Mouse (Mus musculus): ENCODE results near the gene Abr. TPM values are rescaled to one million over a fixed set of nuclear protein-coding genes. Genes with fewer than 3 reads are reported as not detected.

Abr gene
- polyA plus RNA-seq, 1 experiment, result 215 TPM

DNA sequence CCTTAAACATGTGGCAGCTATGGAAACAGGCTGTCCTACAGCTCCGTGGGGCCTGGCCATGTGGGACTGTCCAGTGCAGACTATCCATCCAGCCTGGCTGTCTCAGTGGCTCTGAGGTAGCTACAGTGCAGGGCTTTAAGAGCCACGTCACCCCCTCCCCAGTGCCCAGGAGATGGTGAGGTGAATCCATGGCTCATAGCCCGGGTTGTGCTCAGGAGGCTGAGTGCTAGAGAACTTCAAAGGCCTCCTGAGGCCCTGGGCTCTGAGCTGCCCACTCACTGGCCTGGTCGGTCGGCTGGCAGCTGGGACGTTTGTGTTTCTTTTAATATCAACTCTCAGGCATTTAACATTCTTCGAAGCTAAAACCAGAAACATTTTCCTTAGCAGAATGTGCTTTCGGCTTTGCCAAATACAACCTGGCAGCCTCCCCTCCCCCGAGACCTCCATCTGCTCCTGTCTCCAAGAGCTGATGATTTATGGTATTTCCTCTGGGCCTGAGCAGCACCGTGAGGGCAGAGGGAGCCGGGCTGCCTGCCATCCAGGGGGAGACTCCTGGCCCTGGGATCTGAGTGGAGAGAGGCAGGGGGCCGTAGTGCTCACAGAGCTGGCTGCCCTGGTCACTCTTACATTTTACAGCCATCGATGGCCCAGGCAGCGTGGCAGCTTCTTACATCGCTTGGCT is 172.5 kb downstream of the Abr start:
- DNase-seq (ENCODE audit: low read depth), result peak; percentile 91
- TF ChIP-seq POLR2A (IDR thresholded peaks at IDR 0.05; ENCODE audit: borderline replicate concordance, extremely low read depth, insufficient read depth, insufficient read length, poor library complexity, severe bottlenecking), result no peak
- TF ChIP-seq CTCF (IDR thresholded peaks at IDR 0.05; ENCODE audit: borderline replicate concordance, extremely low read depth, insufficient read depth, insufficient read length), result no peak

DNA sequence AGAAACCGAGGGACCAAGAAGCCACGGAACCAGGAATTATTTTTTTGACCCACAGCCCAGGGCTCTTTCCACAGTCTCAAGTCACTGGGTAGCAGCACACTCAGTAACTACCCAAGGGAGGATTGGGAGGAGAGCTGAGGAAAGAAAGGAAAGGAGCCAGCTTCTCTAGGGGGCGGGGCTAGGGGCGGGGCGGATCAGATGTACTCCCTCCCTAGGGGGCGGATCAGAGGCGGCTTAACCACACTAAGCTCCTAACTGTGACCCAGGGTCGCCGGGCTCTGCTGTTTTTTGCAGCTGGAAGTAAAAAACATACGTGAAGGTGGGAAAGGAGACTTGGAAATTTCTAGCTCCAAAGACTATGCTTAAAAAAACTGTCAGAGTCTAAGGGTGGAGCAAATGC is 175.9 kb downstream of the Abr start:
- TF ChIP-seq CTCF (IDR thresholded peaks at IDR 0.05; ENCODE audit: borderline replicate concordance, extremely low read depth, insufficient read depth, insufficient read length) (no peak), POLR2A (IDR thresholded peaks at IDR 0.05; ENCODE audit: borderline replicate concordance, extremely low read depth, insufficient read depth, insufficient read length, poor library complexity, severe bottlenecking) (no peak)
- DNase-seq (ENCODE audit: low read depth), result peak; percentile 71

DNA sequence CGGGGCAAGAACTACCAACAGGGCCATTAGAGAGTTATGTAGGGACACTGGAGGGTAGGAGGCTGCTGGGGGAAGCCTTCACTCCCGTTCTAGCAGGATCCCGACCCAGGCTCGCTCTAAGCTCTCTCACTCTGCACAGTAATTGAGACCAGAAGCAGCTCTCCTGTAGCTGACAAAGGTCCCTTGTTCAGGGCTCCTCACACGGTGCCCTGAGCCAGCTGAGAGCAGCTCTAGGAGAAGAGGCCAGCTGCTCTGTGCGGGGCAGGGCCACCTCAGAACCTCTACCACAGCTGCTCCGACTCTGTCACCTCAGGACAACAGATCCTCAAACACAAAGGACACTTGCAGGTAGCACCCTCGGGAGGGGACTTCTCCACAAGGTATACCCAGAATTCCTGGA is 176.7 kb downstream of the Abr start:
- TF ChIP-seq POLR2A (IDR thresholded peaks at IDR 0.05; ENCODE audit: borderline replicate concordance, extremely low read depth, insufficient read depth, insufficient read length, poor library complexity, severe bottlenecking), result no peak
- TF ChIP-seq CTCF (IDR thresholded peaks at IDR 0.05; ENCODE audit: borderline replicate concordance, extremely low read depth, insufficient read depth, insufficient read length), result no peak

DNA sequence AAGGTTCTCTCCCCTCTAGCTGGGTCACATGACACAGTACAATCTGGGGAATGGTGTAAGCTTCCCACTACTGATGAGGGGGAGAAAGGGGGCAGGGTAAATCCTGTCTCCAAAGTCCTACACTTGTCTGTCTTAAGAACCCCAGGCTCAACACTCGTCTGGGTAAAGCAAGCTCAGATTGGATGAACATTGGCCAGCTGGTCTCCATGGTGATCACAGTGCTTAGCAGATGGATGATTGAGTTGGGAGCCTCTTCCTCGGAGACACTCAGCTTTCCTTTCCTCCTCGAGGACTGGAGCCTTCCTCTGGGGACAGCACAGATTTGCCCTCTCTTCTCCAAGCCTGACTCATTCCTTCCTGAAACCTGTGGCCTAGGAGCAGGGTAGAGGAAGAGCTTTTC is 182.4 kb downstream of the Abr start:
- DNase-seq (ENCODE audit: low read depth), result peak; percentile 79
- TF ChIP-seq POLR2A (IDR thresholded peaks at IDR 0.05; ENCODE audit: borderline replicate concordance, extremely low read depth, insufficient read depth, insufficient read length, poor library complexity, severe bottlenecking) (no peak), CTCF (IDR thresholded peaks at IDR 0.05; ENCODE audit: borderline replicate concordance, extremely low read depth, insufficient read depth, insufficient read length) (no peak)

More for the DNA sequence above, 176.7 kb downstream of the Abr start:
- DNase-seq (ENCODE audit: low read depth), result peak; percentile 24

DNA sequence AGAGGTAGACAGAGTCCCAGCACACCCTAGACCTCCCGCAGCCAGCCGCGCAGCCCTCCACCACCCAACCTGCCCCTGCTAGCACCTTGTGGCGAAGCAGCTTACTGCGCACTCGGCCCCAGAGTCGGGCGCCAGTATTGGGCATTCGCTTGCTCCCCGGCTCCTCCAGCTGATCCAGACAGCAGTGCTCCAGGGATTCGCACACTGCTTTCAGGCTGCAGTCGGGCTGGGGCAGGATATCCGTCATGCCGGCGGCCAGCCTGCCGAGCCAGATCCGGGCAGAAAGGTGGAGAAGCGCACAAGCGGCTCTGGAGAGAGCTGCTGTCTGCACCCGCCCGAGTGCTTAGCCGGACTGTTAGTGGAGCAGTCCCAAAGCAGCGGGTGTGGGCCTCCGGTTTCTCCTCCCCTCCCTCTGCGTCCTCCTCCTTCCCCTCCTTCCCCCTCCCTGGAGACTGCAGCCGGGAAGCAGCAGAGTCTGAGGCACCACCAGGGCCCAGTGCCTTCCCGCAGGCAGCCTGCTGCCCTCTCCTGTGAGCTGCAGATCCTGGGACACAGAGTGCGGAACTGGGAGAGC is 185.2 kb downstream of the Abr start:
- TF ChIP-seq POLR2A (IDR thresholded peaks at IDR 0.05; ENCODE audit: borderline replicate concordance, extremely low read depth, insufficient read depth, insufficient read length, poor library complexity, severe bottlenecking) (no peak), CTCF (IDR thresholded peaks at IDR 0.05; ENCODE audit: borderline replicate concordance, extremely low read depth, insufficient read depth, insufficient read length) (peak; percentile 22; the same call in 1 of the 2 replicates)
- peak; percentile 58 for DNase-seq (ENCODE audit: low read depth)

DNA sequence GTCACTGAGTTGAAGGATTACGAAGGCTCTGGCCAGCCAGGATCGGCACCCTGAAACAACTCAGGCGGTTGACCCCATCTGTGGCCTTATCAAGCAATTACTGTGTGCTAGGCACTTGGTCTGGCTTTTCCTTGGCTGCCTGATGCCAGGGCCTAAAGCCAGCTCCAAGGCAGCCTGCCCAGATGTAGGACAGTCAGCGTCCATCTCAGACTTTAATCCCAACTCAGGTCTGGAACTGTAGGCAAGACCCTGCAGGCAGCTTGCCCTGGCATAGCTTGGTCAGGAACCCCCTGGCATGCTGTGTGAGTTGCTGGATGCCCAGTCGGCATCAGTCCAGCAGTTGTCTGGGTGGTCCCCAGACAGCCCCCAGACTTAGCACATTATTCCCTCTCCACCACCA is 186.1 kb downstream of the Abr start:
- no peak for DNase-seq (ENCODE audit: low read depth)
- TF ChIP-seq CTCF (IDR thresholded peaks at IDR 0.05; ENCODE audit: borderline replicate concordance, extremely low read depth, insufficient read depth, insufficient read length), result no peak
- TF ChIP-seq POLR2A (IDR thresholded peaks at IDR 0.05; ENCODE audit: borderline replicate concordance, extremely low read depth, insufficient read depth, insufficient read length, poor library complexity, severe bottlenecking), result no peak

DNA sequence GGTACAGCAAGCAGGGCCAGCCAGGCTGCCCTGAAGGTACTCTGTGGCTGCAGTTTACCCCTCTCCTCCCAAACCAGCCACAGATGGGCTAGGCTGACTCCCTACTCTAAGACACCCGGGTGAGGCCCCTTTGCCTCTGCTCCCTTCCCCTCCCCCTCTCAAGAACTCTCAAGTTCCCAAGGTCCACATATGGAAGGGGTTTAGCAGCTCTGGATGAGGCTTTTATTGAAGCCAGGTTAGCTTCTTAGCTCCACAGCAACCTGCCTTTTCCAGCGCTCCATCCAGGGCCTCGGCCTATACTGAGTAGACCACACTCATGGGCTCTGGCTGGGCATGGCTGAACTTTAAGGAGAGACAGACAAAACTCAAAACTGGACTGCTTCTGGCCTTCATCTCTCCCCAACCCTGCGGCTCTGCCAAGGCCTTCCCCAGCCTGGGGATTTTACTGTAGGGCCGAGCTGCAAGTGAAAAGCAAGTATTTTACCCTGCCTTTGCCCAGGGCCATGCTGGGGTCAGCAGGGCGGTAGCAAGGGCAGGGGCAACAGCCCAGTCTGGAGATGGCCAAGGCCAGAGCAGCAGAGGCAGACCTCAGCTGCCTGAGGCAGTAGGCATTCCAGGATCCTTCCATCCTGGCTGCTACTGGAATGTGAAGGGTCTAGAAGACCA is 192.0 kb downstream of the Abr start:
- TF ChIP-seq POLR2A (IDR thresholded peaks at IDR 0.05; ENCODE audit: borderline replicate concordance, extremely low read depth, insufficient read depth, insufficient read length, poor library complexity, severe bottlenecking) (no peak), CTCF (IDR thresholded peaks at IDR 0.05; ENCODE audit: borderline replicate concordance, extremely low read depth, insufficient read depth, insufficient read length) (no peak)
- no peak for DNase-seq (ENCODE audit: low read depth)

DNA sequence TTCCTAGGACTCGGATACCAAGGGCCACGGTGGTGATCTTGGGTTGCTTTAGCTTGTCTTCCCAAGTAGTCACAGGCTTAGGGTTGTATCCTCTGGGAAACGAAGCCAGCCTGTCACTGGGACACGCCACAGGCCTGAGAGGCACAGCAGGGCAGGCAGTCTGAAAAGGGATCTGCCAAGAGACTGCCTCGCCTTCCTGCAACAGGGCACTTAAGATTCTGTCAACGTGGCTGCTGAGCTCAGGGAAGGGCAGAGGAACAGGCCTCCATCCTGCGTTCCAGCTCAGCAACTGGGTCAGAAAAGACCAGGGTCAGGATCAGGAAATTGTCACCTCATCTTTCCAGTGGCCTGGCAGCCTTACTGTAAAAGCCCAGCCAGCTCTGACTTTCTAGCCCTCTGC is 192.6 kb downstream of the Abr start:
- TF ChIP-seq POLR2A (IDR thresholded peaks at IDR 0.05; ENCODE audit: borderline replicate concordance, extremely low read depth, insufficient read depth, insufficient read length, poor library complexity, severe bottlenecking) (no peak), CTCF (IDR thresholded peaks at IDR 0.05; ENCODE audit: borderline replicate concordance, extremely low read depth, insufficient read depth, insufficient read length) (no peak)
- no peak for DNase-seq (ENCODE audit: low read depth)

DNA sequence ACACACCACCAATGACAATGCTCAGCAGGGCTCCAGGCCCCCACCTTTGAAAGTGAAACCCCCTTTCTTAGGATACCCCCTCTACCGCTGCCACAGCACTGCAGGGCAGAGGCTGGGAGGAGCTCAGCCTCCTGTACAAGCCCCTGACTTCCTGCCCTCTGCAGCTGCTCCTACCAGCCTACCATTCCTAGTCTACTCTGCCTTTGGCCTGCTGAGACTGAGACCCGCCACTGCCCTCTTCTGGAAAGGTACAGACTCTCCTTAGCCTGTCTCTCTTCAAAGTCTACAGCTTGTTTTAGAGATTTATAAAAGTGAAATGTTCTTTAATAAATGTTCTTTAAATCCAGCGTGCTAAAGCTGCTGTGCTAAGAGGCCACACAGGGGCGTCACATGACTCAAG is 193.1 kb downstream of the Abr start:
- TF ChIP-seq POLR2A (IDR thresholded peaks at IDR 0.05; ENCODE audit: borderline replicate concordance, extremely low read depth, insufficient read depth, insufficient read length, poor library complexity, severe bottlenecking) (no peak), CTCF (IDR thresholded peaks at IDR 0.05; ENCODE audit: borderline replicate concordance, extremely low read depth, insufficient read depth, insufficient read length) (no peak)
- DNase-seq (ENCODE audit: low read depth), result no peak

DNA sequence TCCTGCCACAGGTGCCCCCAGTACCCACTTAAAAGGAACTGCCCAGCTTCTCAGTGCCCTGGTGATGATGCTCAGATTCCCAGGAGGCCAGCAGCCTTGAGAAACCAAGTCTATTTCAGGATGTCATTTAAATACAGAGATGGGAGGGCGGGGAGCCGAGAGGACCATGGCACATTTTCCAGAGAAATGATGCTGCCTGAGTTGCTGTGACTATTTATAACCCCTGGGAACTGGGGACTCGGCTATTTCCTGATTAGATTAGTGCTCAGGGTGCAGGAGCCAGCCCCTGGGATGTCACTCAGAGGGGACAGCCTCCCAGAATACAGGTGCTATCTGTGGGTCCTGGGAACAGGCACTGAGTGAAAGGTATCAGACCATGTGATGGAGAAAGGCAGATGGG is 194.3 kb downstream of the Abr start:
- TF ChIP-seq POLR2A (IDR thresholded peaks at IDR 0.05; ENCODE audit: borderline replicate concordance, extremely low read depth, insufficient read depth, insufficient read length, poor library complexity, severe bottlenecking), result no peak
- no peak for TF ChIP-seq CTCF (IDR thresholded peaks at IDR 0.05; ENCODE audit: borderline replicate concordance, extremely low read depth, insufficient read depth, insufficient read length)

DNA sequence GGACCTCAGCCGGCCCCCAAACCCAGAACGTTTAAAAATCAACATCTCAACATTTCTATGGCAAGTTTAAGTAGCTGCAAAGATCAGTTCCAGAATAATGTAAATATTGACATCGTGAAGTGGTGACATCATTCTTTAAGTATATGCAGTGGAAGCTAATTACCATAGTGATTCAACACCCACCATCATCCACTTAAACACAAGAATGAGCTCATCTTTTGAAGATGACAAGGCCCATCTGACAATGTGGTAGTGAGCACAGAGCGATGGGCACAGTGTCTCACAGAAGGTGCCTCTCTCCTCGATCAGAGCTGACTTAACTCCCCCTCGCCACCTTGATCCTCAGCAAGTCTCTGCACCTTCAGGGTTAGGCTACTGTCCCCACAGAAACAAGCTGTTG is 196.4 kb downstream of the Abr start:
- DNase-seq (ENCODE audit: low read depth), result no peak
- TF ChIP-seq CTCF (IDR thresholded peaks at IDR 0.05; ENCODE audit: borderline replicate concordance, extremely low read depth, insufficient read depth, insufficient read length) (no peak), POLR2A (IDR thresholded peaks at IDR 0.05; ENCODE audit: borderline replicate concordance, extremely low read depth, insufficient read depth, insufficient read length, poor library complexity, severe bottlenecking) (no peak)

More for the DNA sequence above, 194.3 kb downstream of the Abr start:
- DNase-seq (ENCODE audit: low read depth), result no peak

All from brain, embryonic 14.5 days (tissue).